Mouse (Mus musculus): ENCODE results near the gene Dab2ip. TPM values are rescaled to one million over a fixed set of nuclear protein-coding genes. Genes with fewer than 3 reads are reported as not detected.

The Dab2ip gene
- total RNA-seq (2023) = 10 to 100 TPM in 1 of 2 experiments, 1 to 10 TPM in 1; 10.0 to 11.1 TPM

DNA sequence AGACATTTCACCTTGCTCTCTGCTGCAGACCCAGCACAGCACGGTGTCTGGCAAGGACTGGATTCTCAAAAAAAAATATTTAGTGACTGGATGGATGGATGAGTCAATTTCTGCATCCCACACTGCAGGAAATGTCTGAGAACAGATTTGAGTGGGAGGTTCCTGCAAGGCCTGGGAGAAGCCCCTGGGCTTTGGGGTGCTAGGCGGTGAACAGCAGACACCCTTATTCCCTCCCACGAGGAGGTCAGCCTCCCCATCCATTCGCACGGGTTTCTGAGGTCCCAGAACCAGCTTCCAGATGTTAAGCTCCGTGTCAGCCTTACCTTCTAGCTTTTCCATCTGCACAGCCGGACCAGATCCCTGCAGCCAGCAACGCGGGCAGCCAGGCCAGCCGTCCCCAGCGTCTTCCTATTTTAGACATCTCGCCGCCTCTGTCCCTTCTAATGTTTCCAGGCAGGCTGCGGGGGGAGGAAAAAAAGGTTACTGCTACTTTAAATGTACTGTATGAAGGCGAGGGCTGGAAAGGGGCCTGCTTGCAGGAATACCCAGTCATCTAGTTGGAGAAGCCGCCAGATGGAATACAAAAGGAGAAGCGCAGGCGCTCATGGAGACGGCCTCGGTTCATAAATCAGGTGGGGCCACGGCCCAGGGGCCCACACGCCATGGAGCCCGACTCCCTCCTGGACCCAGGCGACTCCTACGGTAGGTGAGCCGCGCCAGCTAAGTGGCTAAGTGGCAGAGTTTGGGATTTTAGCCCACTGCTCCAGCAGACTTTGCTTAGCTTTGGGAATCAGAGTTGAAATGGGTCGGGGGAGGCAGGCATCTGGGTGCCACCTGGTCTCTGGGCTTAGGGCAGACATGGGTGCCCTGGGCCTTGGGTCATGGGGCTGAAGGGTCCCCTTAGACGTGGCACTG, at the start of gene Dab2ip:
Gene Dab2ip (plus strand): TSS at position 356 of the 915 bp plus-strand sequence.

Other genes starting within 250 kb of the Dab2ip start
- gene Stom, start 221.3 kb upstream of the Dab2ip start, total RNA-seq (2023) = 100 to 1,000 TPM; 143 to 190 TPM
- not detected for gene 4930568D16Rik, start 190.5 kb upstream of the Dab2ip start, total RNA-seq (2023)
- gene 4930402F06Rik, start 161.1 kb upstream of the Dab2ip start, total RNA-seq (2023) = not detected
- 100 to 1,000 TPM; 104 to 109 TPM for gene Ggta1, start 95.0 kb upstream of the Dab2ip start, total RNA-seq (2023)